Mouse (Mus musculus) liver, postnatal 0 days (tissue): ENCODE measurements at regions not wholly inside any gene's neighbourhood (a gene's known extent, or its start where the extent isn't known, plus 50 kb on each side); places are given as distances from the start of the nearest gene placed in this dataset.

Source experiments
- ATAC-seq: fragments of 200-750 bp; cut with Nextera tagmentation; 2 replicates; pipeline ENCODE4 v1.8.0; 2017; ENCODE audit warnings: mild to moderate bottlenecking, moderate library complexity
- DNase-seq: peaks from one replicate; pipeline ENCODE4 v3.0.0-alpha.2; 2016
- H3K27ac ChIP-seq: fragments of 300-500 bp; sonication (generic); 2 replicates; pipeline ENCODE4 v1.5.1; 2014; ENCODE audit warnings: antibody characterized with exemption, moderate library complexity, mild to moderate bottlenecking, low read depth
- H3K27me3 ChIP-seq: fragments of 300-500 bp; sonication (generic); 2 replicates; pipeline ENCODE4 v1.6.1; 2014; ENCODE audit warnings: low read length, control low read depth, mixed read lengths; ENCODE audit not compliant: insufficient read depth
- H3K36me3 ChIP-seq: fragments of 300-500 bp; sonication (generic); replicated peaks from 2 replicates; pipeline ENCODE4 v1.6.1; 2014; ENCODE audit warnings: mild to moderate bottlenecking, control low read depth, low read length, moderate library complexity, mixed read lengths; ENCODE audit not compliant: insufficient read depth
- H3K4me1 ChIP-seq: fragments of 300-500 bp; sonication (generic); 2 replicates; pipeline ENCODE4 v1.6.1; 2014; ENCODE audit warnings: antibody characterized with exemption, mild to moderate bottlenecking, control low read depth; ENCODE audit not compliant: insufficient read depth
- H3K4me2 ChIP-seq: fragments of 300-500 bp; sonication (generic); 2 replicates; pipeline ENCODE4 v1.6.1; 2014; ENCODE audit warnings: low read depth, mild to moderate bottlenecking, low read length, moderate library complexity, mixed read lengths
- H3K4me3 ChIP-seq: fragments of 300-500 bp; sonication (generic); 2 replicates; pipeline ENCODE4 v1.5.1; 2014; ENCODE audit warnings: low read depth, low read length
- H3K9ac ChIP-seq: fragments of 300-500 bp; sonication (generic); replicated peaks from 2 replicates; pipeline ENCODE4 v1.6.1; 2014; ENCODE audit warnings: mild to moderate bottlenecking, moderate library complexity
- H3K9me3 ChIP-seq: fragments of 300-500 bp; sonication (generic); 2 replicates; pipeline ENCODE4 v1.6.1; 2016; ENCODE audit warnings: mild to moderate bottlenecking, control low read depth, low read length, mixed read lengths
- CTCF ChIP-seq: sonication (generic); IDR thresholded peaks from 2 replicates; pipeline ENCODE4 v1.5.1; 2016; ENCODE audit warnings: antibody characterized with exemption, low read depth
- EP300 ChIP-seq: IDR thresholded peaks from 2 replicates; pipeline ENCODE4 v1.6.1; 2016; ENCODE audit warnings: antibody characterized with exemption, low read depth, mild to moderate bottlenecking
- WGBS: fragments of 180-500 bp; shearing (Covaris S2); extraction: QIAGEN DNeasy Blood & Tissue Kit; methylation state at CpG from one replicate; pipeline ENCODE4 v1.1.7; 2014; ENCODE audit not compliant: insufficient replicate concordance; 5-methylcytosine and 5-hydroxymethylcytosine counted together

GRCm38 (mm10) chr15:44950952-44951642, 4816.9 kb downstream of the 9330182O14Rik start:
- no peak overlapping the region for H3K27ac ChIP-seq
- no peaks in the 10 kb centered on the region for H3K4me1 ChIP-seq
- H3K27me3 ChIP-seq = no peaks in the 10 kb centered on the region
- H3K4me3 ChIP-seq = no peak overlapping the region
- TF ChIP-seq EP300 (no peak), CTCF (no peak)
- 71% methylated on average over 7 of the region's 7 CpGs for WGBS
- H3K4me2 ChIP-seq = no peak overlapping the region
- H3K9ac ChIP-seq = no peak overlapping the region
- H3K9me3 ChIP-seq = no peaks in the 10 kb centered on the region
- DNase-seq = no peak
- no peak for ATAC-seq
- H3K36me3 ChIP-seq = no peaks in the 10 kb centered on the region
